Mouse (Mus musculus) erythroblast, embryonic 14.5 days (primary cell): Measurements from ENCODE around the gene Sema4a.

Experiments
- GATA1 ChIP-seq: IDR thresholded peaks from 2 replicates; pipeline ENCODE4 v1.6.1; 2012; ENCODE audit warnings: low read length, inconsistent platforms, mixed read lengths
- TAL1 ChIP-seq: IDR thresholded peaks from 3 replicates; pipeline ENCODE4 v1.6.1; 2012; ENCODE audit warnings: low read length, inconsistent platforms, mixed read lengths

DNA sequence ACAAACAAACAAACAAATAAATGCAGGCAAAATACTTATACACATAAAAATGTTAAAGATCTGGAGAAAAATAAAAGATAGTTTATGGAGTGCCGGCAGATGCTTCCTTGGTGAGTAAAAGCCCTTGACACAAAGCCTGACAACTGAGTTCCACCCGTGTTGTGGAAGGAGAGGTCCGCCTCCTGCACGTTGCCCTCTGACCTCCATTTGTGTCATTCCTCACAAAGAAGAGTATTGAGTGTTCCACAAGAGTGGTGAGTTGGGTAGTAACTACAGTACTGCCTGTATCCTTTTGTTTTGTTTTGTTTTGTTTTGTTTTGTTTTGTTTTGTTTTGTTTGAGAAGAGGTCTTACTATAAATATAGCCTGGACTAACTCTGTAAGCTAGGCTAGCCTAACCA is 38.6 kb upstream of the Sema4a start:
- TF ChIP-seq GATA1 (no peak), TAL1 (no peak)
